Mouse (Mus musculus) thymus, adult 2 months (tissue): ENCODE data around the gene Etl4.

Experiments used
- CTCF ChIP-seq: fragments of 200-500 bp; IDR thresholded peaks from 2 replicates; pipeline ENCODE4 v1.5.1; 2012; ENCODE audit warnings: mild to moderate bottlenecking, control low read depth, low read length, moderate library complexity, borderline replicate concordance; ENCODE audit not compliant: control insufficient read depth, poor library complexity, insufficient read depth; ENCODE audit errors: extremely low read depth
- POLR2A ChIP-seq: fragments of 200-500 bp; IDR thresholded peaks from 2 replicates; pipeline ENCODE4 v1.6.1; 2012; ENCODE audit warnings: mild to moderate bottlenecking, low read length, control low read depth, moderate library complexity; ENCODE audit not compliant: control insufficient read depth, poor library complexity, insufficient read depth; ENCODE audit errors: extremely low read depth

- no peak for TF ChIP-seq POLR2A
- TF ChIP-seq CTCF: no peak
Observed at GRCm38 (mm10) chr2:20768681-20769080, 859.1 kb downstream of the Etl4 start.
